10 mouse cellular contexts compared by ENCODE assay signal in genomic region chr15:25302671-25303294, GRCm38 (mm10).
DNase-seq lines count a peak whose midpoint lies in the region; ATAC-seq and TF ChIP-seq lines count a peak whose summit lies in the region.
"Had no signal": no experiment of that assay in that cellular context is flagged by ENCODE, and none has a peak within 500 bp of the region (broad histone marks: within the 10 kb centered on the region; RNA-seq: fewer than 3 reads in every experiment).

No protein-coding gene starts in this region.

- no peak for TF ChIP-seq POLR2A in thymus, adult 2 months (IDR thresholded peaks at IDR 0.05; ENCODE audit: control insufficient read depth, extremely low read depth, insufficient read depth, low read length, poor library complexity)

- H3K36me3 ChIP-seq in thymus, adult 2 months (ENCODE audit: control insufficient read depth, insufficient read depth, low read length), result no peaks in the 10 kb centered on the region
- H3K36me3 ChIP-seq: limb, embryonic 12.5 days had no signal

- TF ChIP-seq CTCF in thymus, adult 2 months (IDR thresholded peaks at IDR 0.05; ENCODE audit: borderline replicate concordance, control insufficient read depth, extremely low read depth, insufficient read depth, low read length, poor library complexity), result no peak

- WGBS in thymus, adult 2 months, result 16% methylated on average over 8 of the region's 8 CpGs

- H3K27me3 ChIP-seq in thymus, adult 2 months (ENCODE audit: control insufficient read depth, insufficient read depth, low read length), result no peaks in the 10 kb centered on the region
- H3K27me3 ChIP-seq: limb, embryonic 12.5 days had no signal

- ATAC-seq in megakaryocyte progenitor cell, adult 5-6 weeks (replicated peaks; ENCODE audit: poor library complexity), result peak; percentile 82

- peak; percentile 90 for DNase-seq in heart, adult 11 months
- no peak for DNase-seq in heart, postnatal 4 days
- peak; percentile 2 for DNase-seq in thymus, adult 2 months
- no peak for DNase-seq in thymus, adult 18-20 months
- peak; percentile 13 for DNase-seq in adrenal gland, postnatal 14 days
- no peak for DNase-seq in kidney, postnatal 14 days
- no peak for DNase-seq in left cerebral cortex, adult 11 months (ENCODE audit: low spot score)

- no peak overlapping the region for H3K27ac ChIP-seq in thymus, adult 2 months (ENCODE audit: control insufficient read depth, insufficient read depth, low read length)
- H3K27ac ChIP-seq: kidney, postnatal 0 days; limb, embryonic 12.5 days had no signal

- H3K4me3 ChIP-seq in thymus, adult 2 months (ENCODE audit: control insufficient read depth, insufficient read depth, low read length), result no peak overlapping the region
- H3K4me3 ChIP-seq: limb, embryonic 12.5 days had no signal

- peaks cover 15% of the 10 kb centered on the region for H3K4me1 ChIP-seq in thymus, adult 2 months (replicated peaks; ENCODE audit: control insufficient read depth, insufficient read depth, low read length)
- H3K4me1 ChIP-seq: limb, embryonic 12.5 days had no signal

Comparison
In these comparisons a context has a peak if more than half of its experiments do, and no peak if none do; other contexts are left out.
1. DNase-seq: peak in heart, adult 11 months (single experiment), thymus, adult 2 months (single experiment) and adrenal gland, postnatal 14 days (single experiment); none in heart, postnatal 4 days (single experiment), thymus, adult 18-20 months (0 of 2), kidney, postnatal 14 days (single experiment) and left cerebral cortex, adult 11 months (single experiment).